Mouse (Mus musculus) heart, postnatal 4 days (tissue): ENCODE results near the gene Apod. TPM values are rescaled to one million over a fixed set of nuclear protein-coding genes. Genes with fewer than 3 reads are reported as not detected.

Experiments
- DNase-seq: peaks from one replicate; pipeline ENCODE4 v3.0.0; 2021
- total RNA-seq, 2 experiments: library from RNA; stranded (reverse); gene quantifications; 2 replicates each; pipeline ENCODE4 v1.2.3; 2021

Gene Apod
- under 1 TPM; 0.27 to 0.45 TPM for total RNA-seq

DNA sequence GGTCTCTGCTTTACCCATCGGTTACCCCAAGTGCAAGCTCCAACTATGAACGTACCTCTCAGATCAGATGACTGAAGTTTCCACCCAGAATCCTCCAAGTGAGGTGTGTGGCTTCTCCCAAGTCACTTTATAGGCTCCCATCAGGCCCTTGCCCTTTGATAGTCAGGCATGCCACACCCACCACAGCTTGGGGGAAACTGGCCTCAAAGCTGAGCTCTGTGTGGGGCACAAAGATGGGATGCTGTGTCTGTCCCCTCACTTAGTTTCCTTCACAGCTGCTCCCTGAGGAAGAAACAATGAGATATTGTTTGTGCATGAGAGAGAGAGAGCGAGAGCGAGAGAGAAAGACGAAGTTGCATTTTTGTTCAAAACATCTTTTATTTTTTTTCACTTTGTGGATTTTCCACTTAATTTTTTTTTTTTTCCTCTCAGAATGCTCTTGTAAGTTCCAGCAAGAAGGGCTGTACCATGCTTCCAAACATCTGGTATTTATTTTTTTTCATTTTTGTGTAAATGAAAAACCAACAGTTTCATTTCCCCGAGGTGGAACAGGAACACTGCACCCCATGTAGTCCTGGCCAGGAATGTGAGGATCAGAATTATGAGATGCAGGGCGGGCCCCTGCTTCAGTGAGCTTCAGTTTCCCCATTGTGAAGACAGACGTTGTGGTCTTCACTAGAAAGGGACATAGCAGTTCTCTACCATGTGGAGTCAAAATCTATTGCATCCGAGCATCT is at the start of gene Apod:
Apod (minus strand) TSS at position 312 of the 737 bp plus-strand sequence.
- DNase-seq, result no peak

- DNase-seq, result no peak
These were observed 49.3 kb upstream of the Apod start for GRCm38 (mm10) chr16:31363685-31364436.

GRCm38 (mm10) chr16:31359542-31359941 is 44.9 kb upstream of the Apod start:
- DNase-seq, result no peak

GRCm38 (mm10) chr16:31358991-31359390 is 44.4 kb upstream of the Apod start:
- no peak for DNase-seq

DNA sequence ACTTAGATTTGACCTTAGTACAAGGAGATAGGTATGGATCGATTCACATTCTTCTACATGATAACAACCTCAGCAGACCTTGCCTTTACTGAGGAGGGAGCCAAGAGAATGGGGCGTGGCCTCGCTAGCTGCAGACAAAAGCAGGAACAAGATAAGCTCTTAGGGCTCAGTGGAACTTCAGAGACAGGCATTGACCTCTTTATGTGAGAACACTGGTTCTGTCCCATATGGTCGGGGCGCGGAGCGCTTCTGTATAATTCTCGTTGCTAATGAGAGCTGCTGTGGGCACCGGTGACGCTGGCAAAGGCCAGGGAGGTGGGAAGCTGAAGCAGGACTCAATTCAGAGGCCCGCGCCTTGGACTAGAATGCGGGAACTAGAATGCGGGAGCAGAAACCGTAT is 44.0 kb upstream of the Apod start:
- no peak for DNase-seq

GRCm38 (mm10) chr16:31355882-31356281 is 41.3 kb upstream of the Apod start:
- DNase-seq, result no peak

DNA sequence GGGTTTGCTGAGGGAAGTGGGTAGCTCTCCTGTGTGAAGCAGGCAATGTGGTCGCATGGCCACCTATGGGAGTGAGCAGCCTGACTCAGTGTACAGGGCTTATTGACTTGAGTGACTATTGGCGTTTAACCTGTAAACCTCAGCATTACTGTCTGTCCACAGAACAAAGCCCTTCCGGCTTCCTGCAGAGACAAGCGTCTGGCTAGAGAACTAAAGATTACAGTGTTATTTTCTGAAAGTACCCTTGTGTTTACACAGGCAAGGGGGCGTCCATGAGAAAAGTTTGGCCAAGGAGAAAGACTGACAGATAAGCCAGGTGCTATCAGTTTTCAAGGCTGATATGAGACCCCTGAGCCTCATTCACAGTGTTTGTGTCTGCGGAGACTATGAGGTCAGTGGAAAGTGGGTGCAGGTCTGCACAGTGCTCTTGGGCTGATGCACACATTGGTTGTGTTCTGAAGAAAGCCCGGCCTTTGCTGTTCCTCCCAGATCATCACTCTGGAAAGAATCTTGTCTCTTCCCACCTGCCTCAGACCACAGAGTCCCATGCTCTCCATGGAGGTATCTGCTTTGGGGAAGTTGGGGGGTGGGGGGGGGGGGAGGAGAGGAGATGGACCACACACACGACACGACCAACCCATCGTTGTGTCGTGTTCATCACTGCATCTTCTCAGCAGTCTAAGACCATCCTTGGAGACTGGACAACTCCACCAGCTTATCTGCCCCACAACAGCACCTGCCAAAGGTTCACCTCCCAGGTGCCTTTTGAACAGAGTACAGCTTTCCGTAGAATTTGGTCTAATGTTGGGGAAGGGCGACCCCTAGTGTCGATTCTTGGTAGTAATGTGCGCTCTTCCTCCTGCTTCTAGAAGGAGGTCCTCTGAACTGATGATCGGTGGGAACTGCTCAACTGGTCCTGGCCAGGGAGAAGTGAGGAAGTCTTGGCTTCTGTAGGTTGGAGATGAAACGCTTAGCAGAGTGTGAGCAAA is 40.0 kb upstream of the Apod start:
- peak; percentile 78 for DNase-seq

GRCm38 (mm10) chr16:31352996-31353395 is 38.4 kb upstream of the Apod start:
- peak; percentile 38 for DNase-seq

DNA sequence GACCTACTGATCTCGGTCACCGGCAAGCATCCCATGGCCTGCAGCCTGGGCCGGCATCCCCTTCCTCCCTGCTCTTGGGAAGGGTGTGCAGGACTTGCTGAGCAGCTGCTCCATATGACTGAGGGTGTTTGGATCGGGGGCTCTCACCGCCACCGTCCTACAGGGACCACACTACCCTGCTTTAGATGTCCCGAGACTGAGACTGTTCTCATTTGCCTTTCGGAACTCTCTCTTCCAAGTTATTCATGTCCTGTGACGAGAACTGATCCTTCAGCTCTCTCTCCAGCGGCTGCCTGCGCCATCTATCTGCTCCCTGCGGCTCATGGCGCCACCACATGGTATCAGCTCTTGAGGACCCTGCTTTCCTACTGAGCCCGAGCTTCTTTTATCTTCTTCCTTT is 33.0 kb upstream of the Apod start:
- peak; percentile 76 for DNase-seq

DNA sequence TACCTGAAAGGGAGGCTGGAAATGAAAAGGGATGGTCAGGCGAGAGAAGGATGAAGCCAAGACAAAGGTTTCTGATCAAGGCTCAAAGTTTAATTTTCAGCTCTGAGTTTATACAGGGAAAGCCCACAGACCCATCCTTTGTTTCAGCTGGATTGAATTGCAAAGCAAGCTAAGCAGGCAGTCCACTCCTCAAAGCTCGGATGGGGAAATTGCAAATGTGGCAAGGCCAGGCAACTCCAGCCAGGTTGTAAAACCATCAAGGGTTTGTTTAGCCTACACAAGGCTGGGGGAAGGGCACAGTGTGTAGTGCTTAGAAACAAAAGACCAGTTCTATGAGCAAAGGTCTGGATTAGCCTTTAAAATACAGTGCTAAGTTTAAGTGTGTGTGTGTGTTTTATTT is 28.4 kb upstream of the Apod start:
- no peak for DNase-seq

DNA sequence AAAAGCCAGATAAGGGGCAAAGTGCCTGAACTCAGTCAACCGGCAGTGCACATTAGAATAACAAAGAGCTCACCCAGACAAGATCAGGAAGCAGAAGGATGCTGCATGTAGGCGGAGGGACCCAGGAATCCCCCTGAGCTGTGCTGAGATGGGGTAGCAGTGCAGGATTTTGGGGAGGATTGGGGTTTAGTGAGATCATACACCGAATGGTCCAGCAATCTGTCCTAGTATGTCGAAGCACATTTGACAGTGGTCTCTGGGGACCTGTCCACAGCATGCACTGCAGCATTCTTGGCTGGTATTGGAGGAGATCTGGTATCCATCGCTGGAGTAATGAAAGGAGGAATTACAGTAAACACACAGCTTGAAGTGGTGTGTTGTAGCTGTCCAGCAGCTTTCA is 27.9 kb upstream of the Apod start:
- DNase-seq, result peak; percentile 46

- DNase-seq, result no peak
These were observed 24.7 kb upstream of the Apod start for GRCm38 (mm10) chr16:31339332-31339731.

- DNase-seq, result no peak
These were observed 23.3 kb upstream of the Apod start for GRCm38 (mm10) chr16:31337956-31338355.

DNA sequence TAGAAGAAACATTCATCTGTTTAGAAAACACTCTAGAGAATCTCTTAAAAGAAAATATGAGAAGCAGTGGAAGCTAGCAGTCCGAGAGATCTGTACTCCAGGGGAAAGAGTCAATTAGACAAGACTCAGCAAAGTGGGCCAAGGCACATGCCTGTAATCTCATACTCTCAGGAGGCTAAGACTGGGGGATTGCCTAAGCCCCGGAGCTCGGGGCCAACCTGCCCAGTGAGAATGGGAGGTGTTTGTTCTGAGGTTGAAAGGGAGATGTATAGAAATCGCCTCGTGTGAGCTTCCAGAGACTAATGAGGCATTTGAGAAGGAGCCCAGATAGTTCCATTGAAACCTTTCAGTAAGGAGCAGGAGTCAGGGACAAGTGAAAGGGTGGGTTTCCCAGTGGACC is 20.2 kb upstream of the Apod start:
- DNase-seq, result no peak

GRCm38 (mm10) chr16:31332586-31332985 is 18.0 kb upstream of the Apod start:
- DNase-seq, result no peak

GRCm38 (mm10) chr16:31330970-31331369 is 16.4 kb upstream of the Apod start:
- peak; percentile 13 for DNase-seq

DNA sequence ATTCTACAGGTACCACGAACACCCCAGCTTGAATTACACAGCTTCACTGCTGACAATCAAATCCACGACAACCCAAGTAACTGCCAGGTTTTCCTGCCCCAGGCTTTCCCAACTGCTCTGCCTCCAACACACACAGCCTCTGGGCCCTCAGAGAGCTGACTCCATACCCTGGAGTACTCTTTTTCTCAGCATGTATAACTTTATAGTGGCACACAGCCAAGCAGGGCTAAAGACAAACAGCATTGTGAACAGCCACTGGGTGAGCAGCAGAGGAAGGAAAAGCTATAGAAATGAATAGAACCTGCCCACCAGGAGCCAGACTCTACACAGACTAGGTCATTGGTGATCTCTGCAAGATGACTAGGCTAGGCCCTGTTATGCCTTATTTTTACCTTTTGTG is 15.1 kb upstream of the Apod start:
- no peak for DNase-seq

GRCm38 (mm10) chr16:31327891-31328290 is 13.3 kb upstream of the Apod start:
- DNase-seq, result no peak

- DNase-seq, result no peak
These were observed 12.8 kb upstream of the Apod start for GRCm38 (mm10) chr16:31327430-31327829.

DNA sequence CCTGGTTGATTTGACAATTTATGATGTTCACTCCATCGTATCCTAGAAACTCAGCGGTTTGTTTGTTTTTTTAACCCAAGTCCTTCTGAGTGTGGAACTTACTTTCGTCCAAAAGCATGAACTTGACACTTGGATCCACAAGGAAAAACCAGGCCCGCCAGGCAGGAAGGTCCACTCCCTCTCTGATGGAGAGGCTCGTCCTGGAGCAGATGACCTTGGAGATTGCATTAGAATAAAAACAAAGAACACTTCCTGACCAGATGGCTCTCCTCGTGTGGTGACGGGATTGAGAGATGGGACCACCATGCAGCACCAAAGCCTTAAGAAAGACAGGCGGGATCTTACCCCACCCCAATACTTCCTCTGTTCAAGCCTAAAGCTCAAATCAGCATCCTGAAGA is 12.1 kb upstream of the Apod start:
- DNase-seq, result peak; percentile 27

DNA sequence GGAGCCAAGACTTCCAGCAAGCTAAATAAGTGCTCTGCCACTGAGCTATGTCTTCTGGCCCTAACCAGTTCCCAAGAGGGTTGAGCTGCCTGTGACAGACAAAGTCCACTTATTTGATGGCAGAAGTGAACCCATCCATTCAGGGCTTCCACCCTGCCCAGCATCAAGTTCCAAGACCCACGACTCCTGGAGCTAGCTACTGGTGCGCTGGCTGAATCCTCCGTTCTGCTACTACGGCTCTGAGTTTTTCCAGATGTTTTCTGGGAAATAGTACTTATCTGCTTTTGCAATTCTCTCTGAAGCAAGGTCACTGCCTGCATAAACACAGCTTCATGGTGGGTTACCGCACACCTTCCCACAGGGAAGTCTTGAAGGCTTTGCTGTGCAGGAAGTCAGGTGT is 11.4 kb upstream of the Apod start:
- DNase-seq, result peak; percentile 12

GRCm38 (mm10) chr16:31325120-31325519 is 10.5 kb upstream of the Apod start:
- no peak for DNase-seq

- DNase-seq, result no peak
These were observed 6.9 kb upstream of the Apod start for GRCm38 (mm10) chr16:31321501-31321900.
